Mouse (Mus musculus) embryonic facial prominence, embryonic 10.5 days (tissue): ENCODE results near the gene Naif1. TPM values are rescaled to one million over a fixed set of nuclear protein-coding genes. Genes with fewer than 3 reads are reported as not detected.

Source experiments
- DNase-seq: peaks from one replicate; pipeline ENCODE4 v3.0.0-alpha.2; 2017; ENCODE audit warnings: low spot score
- H3K27ac ChIP-seq: fragments of 300-500 bp; sonication (generic); replicated peaks from 2 replicates; pipeline ENCODE4 v1.5.1; 2016; ENCODE audit warnings: mild to moderate bottlenecking
- H3K27me3 ChIP-seq: fragments of 300-500 bp; sonication (generic); replicated peaks from 2 replicates; pipeline ENCODE4 v1.6.1; 2016; ENCODE audit warnings: low read depth, mild to moderate bottlenecking; ENCODE audit not compliant: poor library complexity, severe bottlenecking
- H3K36me3 ChIP-seq: fragments of 300-500 bp; sonication (generic); replicated peaks from 2 replicates; pipeline ENCODE4 v1.6.1; 2016; ENCODE audit warnings: mild to moderate bottlenecking, moderate library complexity
- H3K4me1 ChIP-seq: fragments of 300-500 bp; sonication (generic); 2 replicates; pipeline ENCODE4 v1.6.1; 2016
- H3K4me3 ChIP-seq: fragments of 300-500 bp; sonication (generic); 2 replicates; pipeline ENCODE4 v1.5.1; 2016; ENCODE audit warnings: mild to moderate bottlenecking, moderate library complexity
- H3K9me3 ChIP-seq: fragments of 300-500 bp; sonication (generic); 2 replicates; pipeline ENCODE4 v1.6.1; 2016; ENCODE audit warnings: mild to moderate bottlenecking
- WGBS: fragments of 180-500 bp; shearing (Covaris S2); methylation state at CpG from one replicate; pipeline ENCODE4 v1.1.7; 2016; 5-methylcytosine and 5-hydroxymethylcytosine counted together
- polyA plus RNA-seq: library from polyadenylated mRNA; unstranded; fragments of >200 nt; fragmentation: Nextera tagmentation; extraction: Ambion mirVana; gene quantifications from 2 replicates; pipeline ENCODE4 v1.2.1, GENCODE M21; 2016

Naif1 gene
- polyA plus RNA-seq, 1 experiment from 2014 or later, result 6.8 TPM

- Histone ChIP-seq H3K27ac (peak overlapping the region; percentile 48), H3K27me3 (no peaks in the 10 kb centered on the region), H3K4me1 (peaks cover 17% of the 10 kb centered on the region), H3K4me3 (no peak overlapping the region), H3K9me3 (peaks cover 6% of the 10 kb centered on the region; the same call in 1 of the 2 replicates), H3K36me3 (no peaks in the 10 kb centered on the region)
- DNase-seq, result no peak
- 77% methylated on average over 20 of the region's 20 CpGs for WGBS
Observed at GRCm38 (mm10) chr2:32495185-32495726, 45.0 kb downstream of the Naif1 start.

GRCm38 (mm10) chr2:32496190-32496589 lies 45.9 kb downstream of the Naif1 start:
- DNase-seq, result no peak
- WGBS, result 75% methylated on average over 5 of the region's 5 CpGs
- no peaks in the 10 kb centered on the region for H3K27me3 ChIP-seq
- H3K36me3 ChIP-seq, result no peaks in the 10 kb centered on the region
- no peak overlapping the region for H3K27ac ChIP-seq
- peaks cover 6% of the 10 kb centered on the region; the same call in 1 of the 2 replicates for H3K9me3 ChIP-seq
- H3K4me1 ChIP-seq, result peaks cover 17% of the 10 kb centered on the region
- no peak overlapping the region for H3K4me3 ChIP-seq

GRCm38 (mm10) chr2:32499365-32499764 lies 49.1 kb downstream of the Naif1 start:
- Histone ChIP-seq H3K27ac (no peak overlapping the region), H3K36me3 (no peaks in the 10 kb centered on the region), H3K4me3 (no peak overlapping the region), H3K27me3 (no peaks in the 10 kb centered on the region), H3K9me3 (peaks cover 6% of the 10 kb centered on the region; the same call in 1 of the 2 replicates), H3K4me1 (peaks cover 27% of the 10 kb centered on the region)
- 89% methylated on average over 4 of the region's 4 CpGs for WGBS
- DNase-seq, result no peak

GRCm38 (mm10) chr2:32500461-32500860 lies 50.2 kb downstream of the Naif1 start:
- H3K36me3 ChIP-seq, result no peaks in the 10 kb centered on the region; the same call in 1 of the 2 replicates
- H3K4me3 ChIP-seq, result no peak overlapping the region
- H3K4me1 ChIP-seq, result peaks cover 17% of the 10 kb centered on the region
- H3K27me3 ChIP-seq, result no peaks in the 10 kb centered on the region
- DNase-seq, result no peak
- 84% methylated on average over 5 of the region's 5 CpGs for WGBS
- H3K9me3 ChIP-seq, result peaks cover 6% of the 10 kb centered on the region; the same call in 1 of the 2 replicates
- H3K27ac ChIP-seq, result no peak overlapping the region

GRCm38 (mm10) chr2:32501754-32502324 lies 51.6 kb downstream of the Naif1 start:
- 70% methylated on average over 5 of the region's 5 CpGs for WGBS
- Histone ChIP-seq H3K4me1 (peaks cover 13% of the 10 kb centered on the region), H3K27me3 (no peaks in the 10 kb centered on the region), H3K4me3 (no peak overlapping the region), H3K36me3 (peaks cover 3% of the 10 kb centered on the region; the same call in 1 of the 2 replicates), H3K9me3 (peaks cover 11% of the 10 kb centered on the region), H3K27ac (0 out of 2 replicates have a peak overlapping the region, but pooled peaks have one; percentile 41)
- no peak for DNase-seq

GRCm38 (mm10) chr2:32502843-32503242 lies 52.6 kb downstream of the Naif1 start:
- no peak overlapping the region for H3K4me3 ChIP-seq
- H3K27ac ChIP-seq, result 0 out of 2 replicates have a peak overlapping the region, but pooled peaks have one; percentile 44
- peaks cover 11% of the 10 kb centered on the region for H3K9me3 ChIP-seq
- H3K4me1 ChIP-seq, result peaks cover 23% of the 10 kb centered on the region
- no peaks in the 10 kb centered on the region for H3K27me3 ChIP-seq
- 90% methylated on average over 12 of the region's 12 CpGs for WGBS
- H3K36me3 ChIP-seq, result peaks cover 3% of the 10 kb centered on the region; the same call in 1 of the 2 replicates
- no peak for DNase-seq

- no peak overlapping the region for H3K4me3 ChIP-seq
- peaks cover 29% of the 10 kb centered on the region for H3K4me1 ChIP-seq
- WGBS, result 58% methylated on average over 3 of the region's 3 CpGs
- no peak for DNase-seq
- H3K9me3 ChIP-seq, result peaks cover 8% of the 10 kb centered on the region
- no peaks in the 10 kb centered on the region for H3K27me3 ChIP-seq
- peak overlapping the region; percentile 44; the same call in 1 of the 2 replicates for H3K27ac ChIP-seq
- peaks cover 3% of the 10 kb centered on the region; the same call in 1 of the 2 replicates for H3K36me3 ChIP-seq
Observed at GRCm38 (mm10) chr2:32503588-32503987, 53.3 kb downstream of the Naif1 start.

GRCm38 (mm10) chr2:32505536-32505935 lies 55.3 kb downstream of the Naif1 start:
- Histone ChIP-seq H3K9me3 (peaks cover 5% of the 10 kb centered on the region; the same call in 1 of the 2 replicates), H3K4me3 (no peak overlapping the region), H3K36me3 (peaks cover 3% of the 10 kb centered on the region; the same call in 1 of the 2 replicates), H3K27me3 (no peaks in the 10 kb centered on the region), H3K27ac (no peak overlapping the region), H3K4me1 (peaks cover 47% of the 10 kb centered on the region)
- no peak for DNase-seq
- 95% methylated on average over 2 of the region's 2 CpGs for WGBS

Other genes with a start within 250 kb of the Naif1 start
- gene Pomt1, start 213.9 kb upstream of the Naif1 start, polyA plus RNA-seq, result 22.4 and 22.5 TPM in 2 replicates
- gene Uck1, start 190.3 kb upstream of the Naif1 start, polyA plus RNA-seq, result 74.7 and 84.0 TPM in 2 replicates
- 20.2 and 22.5 TPM in 2 replicates for gene Golga2, start 163.1 kb upstream of the Naif1 start, polyA plus RNA-seq
- gene Swi5, start 162.4 kb upstream of the Naif1 start, polyA plus RNA-seq, result 522 and 535 TPM in 2 replicates
- 65.8 and 66.4 TPM in 2 replicates for gene Ciz1, start 98.1 kb upstream of the Naif1 start, polyA plus RNA-seq
- gene Dnm1, start 97.1 kb upstream of the Naif1 start, polyA plus RNA-seq, result 20.7 and 23.5 TPM in 2 replicates
- 35.0 and 39.3 TPM in 2 replicates for gene 1110008P14Rik, start 68.5 kb upstream of the Naif1 start, polyA plus RNA-seq
- gene Lcn2, start 62.2 kb upstream of the Naif1 start, polyA plus RNA-seq, result not detected in 2 replicates
- gene Ptges2, start 54.6 kb upstream of the Naif1 start, polyA plus RNA-seq, result 32.2 and 32.5 TPM in 2 replicates
- gene Slc25a25, start 988 bp downstream of the Naif1 start, polyA plus RNA-seq, result 29.8 and 31.8 TPM in 2 replicates
- gene Fam102a, start 84.9 kb downstream of the Naif1 start, polyA plus RNA-seq, result 11.8 and 12.3 TPM in 2 replicates
- gene Dpm2, start 120.4 kb downstream of the Naif1 start, polyA plus RNA-seq, result 109 and 111 TPM in 2 replicates
- gene Pip5kl1, start 124.3 kb downstream of the Naif1 start, polyA plus RNA-seq, result 2.0 and 2.1 TPM in 2 replicates
- gene 9430097D07Rik, start 125.2 kb downstream of the Naif1 start, polyA plus RNA-seq, result 0.11 TPM in 2 replicates
- gene St6galnac4, start 136.6 kb downstream of the Naif1 start, polyA plus RNA-seq, result 25.1 and 26.4 TPM in 2 replicates
- gene St6galnac6, start 149.3 kb downstream of the Naif1 start, polyA plus RNA-seq, result 17.1 and 17.3 TPM in 2 replicates
- gene Ak1, start 171.3 kb downstream of the Naif1 start, polyA plus RNA-seq, result 20.5 and 24.7 TPM in 2 replicates
- gene Eng, start 196.1 kb downstream of the Naif1 start, polyA plus RNA-seq, result 23.7 and 25.5 TPM in 2 replicates